Mouse (Mus musculus): ENCODE results near the gene Cchcr1. TPM values are rescaled to one million over a fixed set of nuclear protein-coding genes. Genes with fewer than 3 reads are reported as not detected.

Gene Cchcr1
- polyA plus RNA-seq, 1 experiment from 2014 or later, result 8.3 TPM

- WGBS, result 95% methylated on average over 7 of the region's 7 CpGs
- H3K27me3 ChIP-seq (ENCODE audit: control insufficient read depth, insufficient read depth, low read length), result peaks cover 9% of the 10 kb centered on the region; the same call in 1 of the 2 replicates
- no peak overlapping the region for H3K4me3 ChIP-seq (ENCODE audit: low read depth, low read length)
- no peaks in the 10 kb centered on the region for H3K9me3 ChIP-seq (ENCODE audit: control insufficient read depth, low read length)
- ATAC-seq (ENCODE audit: low FRiP score), result no peak
- peaks cover 9% of the 10 kb centered on the region; the same call in 1 of the 2 replicates for H3K4me1 ChIP-seq (replicated peaks; ENCODE audit: control insufficient read depth, insufficient read depth, low read length)
- H3K36me3 ChIP-seq (ENCODE audit: control insufficient read depth, insufficient read depth, low read length), result no peaks in the 10 kb centered on the region
- no peak overlapping the region for H3K9ac ChIP-seq (ENCODE audit: low read depth, low read length)
- no peak overlapping the region for H3K4me2 ChIP-seq (replicated peaks; ENCODE audit: low read depth, low read length)
- DNase-seq (ENCODE audit: low spot score), result no peak
- H3K27ac ChIP-seq (ENCODE audit: low read depth, low read length), result no peak overlapping the region
Observed at GRCm38 (mm10) chr17:35571477-35571876, 54.6 kb downstream of the Cchcr1 start.

GRCm38 (mm10) chr17:35578211-35578610 is 61.3 kb downstream of the Cchcr1 start:
- WGBS, result 23% methylated on average over 6 of the region's 6 CpGs
- ATAC-seq (ENCODE audit: low FRiP score), result no peak
- H3K27ac ChIP-seq (ENCODE audit: low read depth, low read length), result no peak overlapping the region
- H3K36me3 ChIP-seq (ENCODE audit: control insufficient read depth, insufficient read depth, low read length), result no peaks in the 10 kb centered on the region
- H3K4me1 ChIP-seq (replicated peaks; ENCODE audit: control insufficient read depth, insufficient read depth, low read length), result no peaks in the 10 kb centered on the region
- no peak overlapping the region for H3K4me3 ChIP-seq (ENCODE audit: low read depth, low read length)
- H3K27me3 ChIP-seq (ENCODE audit: control insufficient read depth, insufficient read depth, low read length), result no peaks in the 10 kb centered on the region
- peak; percentile 89 for DNase-seq (ENCODE audit: low spot score)
- H3K9me3 ChIP-seq (ENCODE audit: control insufficient read depth, low read length), result no peaks in the 10 kb centered on the region
- no peak overlapping the region for H3K4me2 ChIP-seq (replicated peaks; ENCODE audit: low read depth, low read length)
- H3K9ac ChIP-seq (ENCODE audit: low read depth, low read length), result no peak overlapping the region

Other genes starting within 250 kb of the Cchcr1 start
- gene H2-Q1, start 196.7 kb upstream of the Cchcr1 start, polyA plus RNA-seq (2014; fragmentation: Nextera tagmentation; extraction: Ambion mirVana), result not detected in 2 replicates
- gene H2-Q2, start 174.9 kb upstream of the Cchcr1 start, polyA plus RNA-seq (2014; fragmentation: Nextera tagmentation; extraction: Ambion mirVana), result 0.52 and 0.53 TPM in 2 replicates
- gene H2-Q4, start 137.5 kb upstream of the Cchcr1 start, polyA plus RNA-seq (2014; fragmentation: Nextera tagmentation; extraction: Ambion mirVana), result 1.5 and 2.4 TPM in 2 replicates
- gene H2-Q6, start 92.2 kb upstream of the Cchcr1 start, polyA plus RNA-seq (2014; fragmentation: Nextera tagmentation; extraction: Ambion mirVana), result 0.46 and 0.60 TPM in 2 replicates
- 7.0 and 8.7 TPM in 2 replicates for gene H2-Q7, start 77.9 kb upstream of the Cchcr1 start, polyA plus RNA-seq (2014; fragmentation: Nextera tagmentation; extraction: Ambion mirVana)
- gene H2-Q10, start 47.0 kb upstream of the Cchcr1 start, polyA plus RNA-seq (2014; fragmentation: Nextera tagmentation; extraction: Ambion mirVana), result 0.15 TPM in 1 of 2 replicates, not detected in the other
- not detected in 2 replicates for gene Pou5f1, start 11.1 kb upstream of the Cchcr1 start, polyA plus RNA-seq (2014; fragmentation: Nextera tagmentation; extraction: Ambion mirVana)
- 49.4 and 50.8 TPM in 2 replicates for gene Tcf19, start 276 bp upstream of the Cchcr1 start, polyA plus RNA-seq (2014; fragmentation: Nextera tagmentation; extraction: Ambion mirVana)
- gene Psors1c2, start 16.1 kb downstream of the Cchcr1 start, polyA plus RNA-seq (2014; fragmentation: Nextera tagmentation; extraction: Ambion mirVana), result 0.67 and 0.97 TPM in 2 replicates
- 0.06 and 0.20 TPM in 2 replicates for gene Cdsn, start 35.0 kb downstream of the Cchcr1 start, polyA plus RNA-seq (2014; fragmentation: Nextera tagmentation; extraction: Ambion mirVana)
- gene 2300002M23Rik, start 50.4 kb downstream of the Cchcr1 start, polyA plus RNA-seq (2014; fragmentation: Nextera tagmentation; extraction: Ambion mirVana), result not detected in 2 replicates
- gene Sfta2, start 84.4 kb downstream of the Cchcr1 start, polyA plus RNA-seq (2014; fragmentation: Nextera tagmentation; extraction: Ambion mirVana), result not detected in 2 replicates
- not detected in 2 replicates for gene Gm9573, start 109.5 kb downstream of the Cchcr1 start, polyA plus RNA-seq (2014; fragmentation: Nextera tagmentation; extraction: Ambion mirVana)
- 0.32 TPM in 1 of 2 replicates, not detected in the other for gene Mucl3, start 126.6 kb downstream of the Cchcr1 start, polyA plus RNA-seq (2014; fragmentation: Nextera tagmentation; extraction: Ambion mirVana)
- 6.9 and 8.7 TPM in 2 replicates for gene Vars2, start 150.5 kb downstream of the Cchcr1 start, polyA plus RNA-seq (2014; fragmentation: Nextera tagmentation; extraction: Ambion mirVana)
- gene Gtf2h4, start 156.6 kb downstream of the Cchcr1 start, polyA plus RNA-seq (2014; fragmentation: Nextera tagmentation; extraction: Ambion mirVana), result 37.8 and 41.4 TPM in 2 replicates
- 69.9 and 78.8 TPM in 2 replicates for gene Ddr1, start 187.5 kb downstream of the Cchcr1 start, polyA plus RNA-seq (2014; fragmentation: Nextera tagmentation; extraction: Ambion mirVana)

Measured in hindbrain, embryonic 11.5 days (tissue).